Mouse (Mus musculus) left cerebral cortex, adult 18-20 months (tissue): ENCODE data around the gene Skida1. TPM values are rescaled to one million over a fixed set of nuclear protein-coding genes. Genes with fewer than 3 reads are reported as not detected.

ENCODE experiments used
- DNase-seq, 2 experiments: peaks; one replicate each; pipeline ENCODE4 v3.0.0; 2021 to 2022; ENCODE audit warnings: low spot score in 2 of 2, mixed read lengths in 1 of 2
- total RNA-seq, 2 experiments: library from RNA; stranded (reverse); gene quantifications; 2 replicates each; pipeline ENCODE4 v1.2.3; 2021

Gene Skida1
- total RNA-seq, 2 experiments from 2014 or later: 7.4 to 8.7 TPM

DNA sequence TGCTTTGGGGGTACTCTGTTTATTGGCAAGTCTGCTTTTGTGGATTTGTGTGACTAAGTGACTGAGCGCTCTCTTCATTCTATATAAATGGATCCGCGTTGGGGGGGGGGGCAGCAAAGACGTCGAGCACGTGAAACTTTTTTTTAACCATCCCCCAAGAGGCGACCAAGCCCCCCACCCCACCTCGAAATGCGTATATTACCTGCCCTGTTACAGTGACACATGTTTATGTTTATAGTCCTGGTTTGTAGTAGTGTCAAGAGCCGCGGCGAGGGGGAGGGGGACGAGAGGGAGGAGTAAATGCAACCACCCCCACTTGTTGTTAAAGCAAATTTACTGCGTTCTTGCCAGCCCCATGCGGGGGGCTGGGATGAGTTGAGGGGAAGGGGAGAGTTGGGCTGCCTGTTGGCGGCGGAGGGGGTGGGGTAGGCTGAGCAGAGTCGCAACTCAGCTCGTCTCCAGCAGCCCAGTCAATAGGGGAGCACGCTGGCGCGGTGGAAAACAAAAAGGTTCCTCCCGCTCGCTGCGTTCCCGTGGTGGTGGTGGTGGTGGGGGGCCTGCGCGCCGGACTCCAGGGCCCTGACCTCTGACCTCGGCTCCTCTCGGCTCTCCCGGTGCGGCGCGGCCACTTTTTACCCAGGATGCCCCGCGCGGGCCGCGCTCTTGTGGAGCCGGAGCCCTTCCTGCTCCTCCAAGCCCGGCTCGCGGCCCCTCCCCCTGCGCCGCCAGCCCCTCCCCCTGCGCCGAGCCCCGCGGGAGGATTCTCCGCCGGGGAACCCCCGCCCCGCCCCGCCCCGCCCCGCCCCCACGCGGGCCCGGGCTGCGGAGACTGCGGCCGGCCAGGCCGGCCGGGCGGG lies 7.3 kb upstream of the Skida1 start:
- peak; percentile 88 to 91 for DNase-seq

- no peak for DNase-seq
Observed at GRCm38 (mm10) chr2:18055016-18055928, 6.4 kb upstream of the Skida1 start, which contains the start of gene Mllt10. TSS of gene Mllt10 (plus strand) at chr2:18055237.

- DNase-seq: no peak
Observed at GRCm38 (mm10) chr2:18053951-18054530, 5.2 kb upstream of the Skida1 start.

- no peak for DNase-seq
Observed at GRCm38 (mm10) chr2:18053243-18053950, 4.5 kb upstream of the Skida1 start.

- DNase-seq: no peak
Observed at GRCm38 (mm10) chr2:18052581-18052980, 3.7 kb upstream of the Skida1 start.

GRCm38 (mm10) chr2:18051831-18052170 lies 3.0 kb upstream of the Skida1 start:
- DNase-seq: no peak

GRCm38 (mm10) chr2:18051026-18051830 lies 2.4 kb upstream of the Skida1 start:
- no peak for DNase-seq

DNA sequence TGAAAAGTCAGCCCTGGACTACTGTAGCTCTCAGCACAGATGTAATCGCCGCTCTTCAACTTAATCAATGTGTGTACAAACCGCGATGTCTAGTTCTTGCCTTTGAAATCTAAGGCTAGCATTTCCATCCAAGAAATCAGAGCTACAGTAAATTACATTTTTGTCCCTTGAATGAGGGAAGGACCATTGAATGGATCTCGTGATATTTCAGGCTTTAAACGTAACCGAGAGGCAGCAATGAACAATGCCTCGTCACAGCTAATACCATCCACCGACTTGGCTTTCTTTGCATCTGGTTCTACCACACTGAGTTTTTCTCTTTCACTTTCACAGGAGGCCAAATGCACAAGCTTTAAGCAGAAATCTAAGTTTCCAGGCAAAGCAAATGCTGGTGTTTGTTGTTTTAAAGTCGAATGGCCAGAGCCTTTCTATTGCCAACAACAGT lies 1.7 kb upstream of the Skida1 start:
- no peak for DNase-seq

DNA sequence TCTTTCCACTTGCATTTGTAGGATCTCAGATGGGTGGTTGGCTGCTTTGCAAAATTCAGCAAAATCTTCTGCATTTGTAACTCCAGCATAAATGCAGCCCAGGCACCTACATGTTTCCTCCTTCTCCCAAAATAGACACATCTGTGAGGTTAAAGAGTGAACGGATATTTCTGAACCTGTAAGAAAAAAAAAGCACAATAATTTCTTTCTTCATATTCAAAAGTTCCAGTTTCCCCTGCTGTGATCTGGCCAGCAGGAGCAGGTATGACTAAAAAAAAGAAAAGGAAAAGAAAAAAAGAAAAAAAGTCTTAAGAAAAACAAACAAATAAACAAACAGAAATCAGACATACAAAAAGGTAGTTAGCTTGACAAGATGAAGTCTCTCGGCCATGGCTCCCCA lies 1.2 kb upstream of the Skida1 start:
- no peak for DNase-seq

DNA sequence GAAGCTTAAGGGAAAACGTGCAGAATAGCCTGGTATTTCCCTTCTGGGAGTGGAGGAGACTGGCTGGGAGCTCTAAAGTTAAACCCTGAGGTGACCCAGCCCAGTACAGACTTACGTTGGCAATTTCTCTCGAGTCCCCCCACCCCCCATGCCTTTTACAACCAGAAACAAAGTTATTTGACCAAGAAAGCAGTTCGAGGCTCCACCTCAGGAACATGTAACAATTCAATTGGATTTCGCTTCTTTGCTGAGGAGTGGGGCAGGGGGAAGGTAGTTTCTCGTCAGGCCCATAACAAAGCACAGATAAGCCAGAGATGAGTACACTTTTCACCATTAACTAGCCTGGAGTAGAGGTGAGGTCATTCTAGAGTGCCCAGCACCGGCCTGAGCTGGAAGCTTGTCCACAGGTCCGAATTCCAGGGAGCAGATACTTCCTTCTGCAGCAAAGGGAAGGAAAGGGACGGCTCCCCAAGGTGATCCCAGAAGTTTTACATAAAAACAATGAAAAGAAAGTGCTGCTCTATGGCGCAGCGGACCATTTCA lies 499 bp upstream of the Skida1 start:
- no peak for DNase-seq

GRCm38 (mm10) chr2:18047646-18048452 lies 1.0 kb downstream of the Skida1 start:
- DNase-seq: peak in 1 of 2 experiments; percentile 77

DNA sequence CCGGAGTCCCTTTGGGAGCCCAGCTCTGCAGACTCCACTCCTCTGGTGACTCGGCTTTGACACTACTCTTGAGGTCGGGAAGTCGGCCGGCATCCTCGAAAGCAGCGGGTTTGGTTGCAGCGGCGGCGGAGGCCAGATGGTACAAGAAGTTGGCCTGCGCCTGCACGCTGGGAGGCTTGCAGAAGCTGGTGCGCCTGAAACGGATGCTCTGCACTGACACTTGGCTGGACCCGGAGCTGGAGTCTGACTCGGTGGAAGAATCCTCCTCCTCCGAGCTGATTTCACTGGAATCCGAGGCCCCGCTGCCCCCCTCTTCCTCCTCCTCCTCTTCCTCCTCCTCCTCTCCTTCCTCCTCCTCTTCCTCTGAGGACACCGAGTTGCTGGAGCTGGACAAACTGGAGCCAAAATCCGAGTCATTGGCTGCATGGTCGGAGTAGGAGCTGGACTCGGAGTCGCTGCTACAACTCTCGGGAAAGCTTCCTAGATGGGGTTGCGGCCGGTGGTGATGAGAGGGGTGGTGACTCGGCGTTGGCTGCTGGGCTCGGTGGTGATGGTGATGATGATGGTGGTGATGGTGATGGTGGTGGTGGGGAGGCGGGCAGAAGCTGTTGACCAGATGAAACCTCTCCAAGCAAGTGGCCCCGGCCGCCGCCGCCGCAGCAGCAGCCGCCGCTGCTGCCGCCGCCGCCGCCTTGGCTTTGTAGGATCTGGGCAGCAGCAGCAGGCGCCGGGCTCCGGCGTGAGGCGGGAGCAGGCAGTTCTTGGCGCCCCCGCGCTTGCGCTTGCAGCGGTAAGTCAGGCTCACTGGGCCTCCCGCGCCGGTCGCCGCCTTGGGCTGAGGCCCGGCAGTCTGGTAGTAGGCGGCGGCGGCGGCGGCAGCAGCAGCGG lies 1.8 kb downstream of the Skida1 start:
- peak; percentile 68 to 80 for DNase-seq

DNA sequence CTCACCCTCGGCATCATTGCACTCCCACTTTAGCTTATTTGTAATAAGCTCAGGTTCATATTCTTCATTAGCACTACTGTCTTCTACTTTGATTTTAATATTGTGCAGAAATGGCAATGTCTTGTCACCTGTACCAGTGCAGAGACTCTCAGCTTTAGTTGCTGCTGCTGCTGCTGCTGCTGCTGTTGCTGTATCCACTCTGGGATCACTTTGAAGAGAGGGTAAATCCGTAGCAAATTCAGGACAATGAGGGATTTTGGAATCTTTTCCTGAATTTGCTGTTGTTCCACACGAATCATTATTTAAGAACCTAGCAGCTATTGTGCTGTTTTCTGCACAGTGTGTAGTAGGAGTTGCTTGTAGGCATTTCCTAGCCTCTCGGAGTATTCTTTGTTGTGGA lies 2.7 kb downstream of the Skida1 start:
- no peak for DNase-seq

DNA sequence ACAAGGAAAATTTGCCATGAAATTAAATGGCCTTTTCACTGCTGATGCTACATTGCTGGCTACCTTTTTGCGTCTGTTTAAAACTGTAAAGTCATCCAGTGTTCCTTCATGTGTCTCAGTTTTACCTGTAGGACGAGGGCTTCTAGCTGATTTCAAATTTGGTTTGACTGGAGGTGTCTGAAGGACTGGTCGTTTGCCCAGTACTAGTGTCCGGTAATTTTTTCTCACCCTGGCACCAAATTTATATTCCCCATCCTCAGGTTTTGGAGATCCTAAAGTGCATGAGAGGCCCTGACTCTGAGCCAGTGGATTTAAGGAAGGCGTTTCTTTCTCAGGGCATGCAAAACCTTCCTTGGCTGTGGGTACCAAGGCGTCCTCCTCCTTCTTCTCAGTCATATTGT lies 3.1 kb downstream of the Skida1 start:
- no peak for DNase-seq

- DNase-seq: no peak
Observed at GRCm38 (mm10) chr2:18045143-18045780, 3.6 kb downstream of the Skida1 start.

GRCm38 (mm10) chr2:18041199-18041885 lies 7.5 kb downstream of the Skida1 start:
- DNase-seq: no peak
